Mouse (Mus musculus) lung, adult 2 months (tissue): ENCODE results near the gene Dennd2c. TPM values are rescaled to one million over a fixed set of nuclear protein-coding genes. Genes with fewer than 3 reads are reported as not detected.
"Not testable (repeated sequence)": the region's sequence is repeated elsewhere in the genome, so short reads cannot be mapped to it uniquely, and the experiment has no call there.

Experiments
- DNase-seq: peaks from one replicate; pipeline ENCODE4 v3.0.0; 2022
- H3K4me1 ChIP-seq: fragments of 200-500 bp; 2 replicates; pipeline ENCODE4 v1.6.1; 2011; ENCODE audit warnings: low read length; ENCODE audit not compliant: control insufficient read depth, insufficient read depth
- H3K4me3 ChIP-seq: fragments of 200-500 bp; replicated peaks from 2 replicates; pipeline ENCODE3; 2011; ENCODE audit warnings: low read depth, mild to moderate bottlenecking, control low read depth, low read length; ENCODE audit errors: extremely low read depth
- CTCF ChIP-seq: fragments of 200-500 bp; IDR thresholded peaks from 2 replicates; pipeline ENCODE4 v1.5.1; 2011; ENCODE audit warnings: mild to moderate bottlenecking, low read length, control low read depth; ENCODE audit not compliant: insufficient read depth
- POLR2A ChIP-seq: fragments of 200-500 bp; IDR thresholded peaks from 2 replicates; pipeline ENCODE4 v1.6.1; 2011; ENCODE audit warnings: low read depth, mild to moderate bottlenecking, control low read depth, low read length, borderline replicate concordance; ENCODE audit errors: extremely low read depth
- WGBS: fragments of 180-500 bp; shearing (Covaris S2); methylation state at CpG from one replicate; pipeline ENCODE4 v1.1.7; 2018; 5-methylcytosine and 5-hydroxymethylcytosine counted together
- polyA plus RNA-seq: library from polyadenylated mRNA; depleted of rRNA; stranded (reverse); fragments of >200 nt; gene quantifications from 2 replicates; pipeline ENCODE4 v1.2.3, GENCODE M21; 2012

The Dennd2c gene
- polyA plus RNA-seq, 1 experiment: 3.7 TPM

DNA sequence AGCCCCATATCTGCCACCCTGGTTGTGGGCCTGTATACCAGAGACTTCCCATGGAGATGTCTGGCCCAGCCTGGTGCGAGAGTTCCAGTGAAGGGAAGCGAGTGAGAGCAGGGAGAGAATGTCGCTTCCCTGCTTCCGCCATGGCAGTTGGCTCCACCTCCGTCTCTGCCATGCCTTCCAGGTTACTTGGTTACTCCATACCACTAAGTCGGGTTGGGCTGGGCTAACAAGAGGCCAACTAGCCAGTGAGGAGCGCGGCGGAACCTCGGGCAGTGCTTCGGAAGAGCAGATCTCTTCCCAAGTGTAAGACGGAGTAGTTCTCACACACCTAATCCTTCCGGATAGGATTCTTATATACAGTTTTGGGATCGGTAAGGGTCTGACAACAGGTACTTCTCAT lies 80.4 kb downstream of the Dennd2c start:
- H3K4me1 ChIP-seq: no peaks in the 10 kb centered on the region
- no peak overlapping the region for H3K4me3 ChIP-seq
- DNase-seq: no peak
- TF ChIP-seq POLR2A (no peak), CTCF (no peak)
- 76% methylated on average over 14 of the region's 14 CpGs for WGBS

DNA sequence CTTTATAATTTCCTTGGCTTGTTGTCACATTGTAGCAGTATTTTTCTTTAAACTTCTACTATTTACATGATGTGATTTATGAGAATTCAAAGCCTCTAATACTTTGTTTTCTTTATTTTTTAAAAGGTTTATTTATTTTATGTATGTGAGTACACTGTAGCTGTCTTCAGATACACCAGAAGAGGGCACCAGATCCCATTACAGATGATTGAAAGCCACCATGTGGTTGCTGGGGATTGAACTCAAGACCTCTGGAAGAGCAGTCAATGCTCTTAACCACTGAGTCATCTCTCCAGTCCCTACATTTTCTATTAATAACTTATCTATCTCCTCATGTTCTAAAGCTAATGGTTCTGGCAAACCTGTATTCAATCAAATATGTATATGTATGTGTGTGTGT lies 82.1 kb downstream of the Dennd2c start:
- H3K4me1 ChIP-seq, DNase-seq, H3K4me3 ChIP-seq: not testable (repeated sequence)

GRCm38 (mm10) chr3:103188451-103188850 lies 86.0 kb downstream of the Dennd2c start:
- TF ChIP-seq POLR2A (no peak), CTCF (no peak)
- Histone ChIP-seq H3K4me1 (no peaks in the 10 kb centered on the region), H3K4me3 (no peak overlapping the region)
- no peak for DNase-seq
- 68% methylated on average over 5 of the region's 5 CpGs for WGBS

GRCm38 (mm10) chr3:103188856-103189255 lies 86.5 kb downstream of the Dennd2c start:
- no peak for DNase-seq
- 93% methylated on average over 2 of the region's 2 CpGs for WGBS
- Histone ChIP-seq H3K4me1 (no peaks in the 10 kb centered on the region), H3K4me3 (no peak overlapping the region)
- TF ChIP-seq POLR2A: no peak
- no peak for TF ChIP-seq CTCF

- no peaks in the 10 kb centered on the region for H3K4me1 ChIP-seq
- H3K4me3 ChIP-seq: no peak overlapping the region
These were observed 89.8 kb downstream of the Dennd2c start for GRCm38 (mm10) chr3:103192161-103192560.

GRCm38 (mm10) chr3:103193186-103193585 lies 90.8 kb downstream of the Dennd2c start:
- DNase-seq: no peak
- WGBS: 57% methylated on average over 1 of the region's 1 CpGs
- TF ChIP-seq POLR2A: no peak
- TF ChIP-seq CTCF: no peak
- Histone ChIP-seq H3K4me1 (no peaks in the 10 kb centered on the region), H3K4me3 (no peak overlapping the region)

More at GRCm38 (mm10) chr3:103192161-103192560, 89.8 kb downstream of the Dennd2c start:
- no peak for TF ChIP-seq CTCF
- TF ChIP-seq POLR2A: no peak
- DNase-seq: no peak
- WGBS: 83% methylated on average over 4 of the region's 4 CpGs

GRCm38 (mm10) chr3:103196320-103196823 lies 94.0 kb downstream of the Dennd2c start:
- DNase-seq: no peak
- no peaks in the 10 kb centered on the region for H3K4me1 ChIP-seq
- no peak overlapping the region for H3K4me3 ChIP-seq
- TF ChIP-seq CTCF (no peak), POLR2A (no peak)
- 73% methylated on average over 7 of the region's 7 CpGs for WGBS

GRCm38 (mm10) chr3:103199386-103199785 lies 97.0 kb downstream of the Dennd2c start:
- Histone ChIP-seq H3K4me1 (no peaks in the 10 kb centered on the region), H3K4me3 (no peak overlapping the region)
- TF ChIP-seq CTCF (no peak), POLR2A (no peak)
- DNase-seq: no peak
- WGBS: 84% methylated on average over 5 of the region's 5 CpGs

GRCm38 (mm10) chr3:103201105-103201504 lies 98.7 kb downstream of the Dennd2c start:
- whole genome bisulfite sequencing: 91% methylated on average over 7 of the region's 7 CpGs
- not testable (repeated sequence) for DNase-seq, H3K4me3 ChIP-seq, H3K4me1 ChIP-seq

DNA sequence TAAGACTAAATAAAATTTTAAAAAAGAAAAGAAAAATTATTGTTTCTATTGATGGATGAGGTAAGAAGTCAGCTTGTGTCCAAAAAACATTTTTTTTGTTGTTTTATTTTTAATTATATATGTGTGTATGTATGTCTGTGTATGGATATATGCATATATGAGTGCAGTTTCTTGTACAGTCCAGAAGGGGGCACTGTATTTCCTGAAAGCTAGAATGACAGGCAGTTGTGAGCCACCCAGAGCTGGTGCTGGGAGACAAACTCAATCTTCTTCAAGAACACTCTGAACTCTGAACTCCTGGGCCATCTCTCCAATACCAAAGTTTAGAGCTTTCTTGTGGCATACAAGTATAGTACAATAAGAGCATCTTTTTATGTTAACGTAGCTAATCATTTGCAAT lies 101.2 kb downstream of the Dennd2c start:
- no peaks in the 10 kb centered on the region for H3K4me1 ChIP-seq
- no peak for TF ChIP-seq POLR2A
- no peak for TF ChIP-seq CTCF
- no peak overlapping the region for H3K4me3 ChIP-seq
- whole genome bisulfite sequencing: 98% methylated on average over 1 of the region's 1 CpGs
- no peak for DNase-seq

DNA sequence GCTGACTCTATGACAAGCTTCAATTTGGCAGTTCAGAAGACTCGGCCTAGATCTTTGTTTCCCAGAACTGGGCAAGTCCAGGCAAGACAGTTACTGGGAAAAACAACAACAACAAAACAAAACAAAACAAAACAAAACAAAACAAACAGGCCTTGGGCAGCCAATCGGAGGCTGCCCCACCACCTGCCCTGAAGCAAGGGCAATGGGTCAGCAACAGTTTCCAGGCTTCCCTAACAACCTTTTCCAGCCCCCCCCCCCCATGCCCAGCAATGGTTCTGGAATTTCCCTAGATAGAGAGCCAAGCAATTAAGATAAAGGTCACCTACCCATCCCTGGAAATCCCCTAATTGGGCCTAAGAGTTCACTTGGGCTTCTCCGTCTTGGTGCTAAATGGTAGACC lies 102.0 kb downstream of the Dennd2c start:
- Histone ChIP-seq H3K4me3 (no peak overlapping the region), H3K4me1 (no peaks in the 10 kb centered on the region)
- no peak for DNase-seq
- 87% methylated on average over 3 of the region's 3 CpGs for WGBS
- TF ChIP-seq POLR2A (no peak), CTCF (no peak)
